Mouse (Mus musculus): Measurements from ENCODE around the gene Kif24.

The Kif24 gene

DNA sequence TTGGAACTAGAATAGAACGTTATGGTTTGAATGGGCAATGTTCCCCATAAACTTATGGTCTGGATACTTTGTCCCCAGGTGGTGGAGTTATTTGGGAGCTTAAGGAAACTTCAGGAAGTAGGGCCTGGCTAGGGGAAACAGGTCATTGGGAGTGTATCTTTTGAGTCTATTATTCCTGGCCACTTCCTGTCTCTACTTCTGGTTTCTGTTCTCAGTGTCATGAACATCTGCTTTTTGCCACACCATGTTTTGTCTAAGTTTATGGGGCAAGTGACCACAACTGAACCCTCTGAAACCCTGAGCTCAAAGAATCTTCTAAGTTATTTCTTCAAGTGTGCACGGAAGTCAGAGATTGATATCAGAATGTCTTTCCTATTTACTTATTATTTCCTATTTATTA lies 57.3 kb downstream of the Kif24 start:
- in situ Hi-C loops (cut with MboI, MseI): no loop called here

DNA sequence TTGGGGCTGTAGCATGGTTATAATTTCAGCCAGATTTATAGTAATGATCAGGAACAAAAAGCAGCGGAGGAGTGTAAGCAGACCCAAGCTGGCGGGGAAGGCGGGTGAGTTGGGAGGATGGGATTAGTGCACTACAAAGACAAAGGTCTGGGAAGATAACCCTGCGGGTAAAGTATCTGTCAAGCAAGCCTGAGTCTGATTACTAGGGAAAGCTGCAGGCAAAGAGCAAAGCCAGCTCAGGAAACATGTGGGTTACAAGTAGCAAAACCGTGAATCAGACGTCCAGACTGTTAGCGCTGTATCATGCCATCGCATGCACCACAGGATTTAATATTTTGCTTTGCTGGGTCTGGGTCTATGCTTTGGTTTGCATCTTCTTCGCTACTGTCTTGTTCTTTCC lies 58.1 kb downstream of the Kif24 start:
- in situ Hi-C loops (cut with MboI, MseI): no loop called here

DNA sequence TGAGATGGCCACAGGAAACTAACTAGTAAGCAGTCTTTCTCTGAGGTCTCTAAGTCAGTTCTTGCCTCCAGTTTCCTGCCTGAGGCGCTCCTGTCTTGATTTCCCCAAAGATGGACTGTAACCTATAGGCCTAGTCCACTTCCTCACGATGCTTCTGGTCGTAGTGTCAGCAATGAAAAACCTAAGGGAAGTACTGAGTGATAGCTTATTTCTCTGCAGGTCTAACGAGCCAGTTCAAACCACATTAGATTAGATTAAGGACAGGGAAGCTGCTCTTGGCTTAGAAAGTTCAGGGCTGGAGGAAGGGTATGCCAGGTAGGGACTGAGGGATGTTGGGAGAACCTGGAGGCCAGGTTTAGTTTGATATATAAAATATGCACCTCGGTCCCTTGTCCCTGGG lies 63.1 kb downstream of the Kif24 start:
- in situ Hi-C loops (cut with MboI, MseI): no loop called here

DNA sequence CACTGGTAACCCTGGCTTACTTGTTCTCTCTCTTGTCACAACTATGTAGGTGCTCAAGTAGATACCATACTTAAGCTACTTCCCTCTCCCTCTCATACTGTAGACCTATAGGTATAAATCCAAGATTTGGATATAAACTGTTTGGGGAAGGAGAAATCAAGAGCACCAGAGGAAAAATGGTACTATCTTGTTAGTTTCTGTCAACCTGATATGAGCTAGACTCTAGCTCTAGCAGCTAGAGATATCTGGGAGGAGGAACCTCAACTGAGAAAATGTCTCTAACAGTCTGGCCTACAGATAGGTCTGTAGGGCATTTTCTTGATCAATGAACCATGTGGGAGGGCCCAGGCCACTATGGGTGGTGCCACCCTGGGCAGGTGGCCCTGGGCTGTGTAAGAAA lies 63.5 kb downstream of the Kif24 start:
- in situ Hi-C loops (cut with MboI, MseI): no loop called here

DNA sequence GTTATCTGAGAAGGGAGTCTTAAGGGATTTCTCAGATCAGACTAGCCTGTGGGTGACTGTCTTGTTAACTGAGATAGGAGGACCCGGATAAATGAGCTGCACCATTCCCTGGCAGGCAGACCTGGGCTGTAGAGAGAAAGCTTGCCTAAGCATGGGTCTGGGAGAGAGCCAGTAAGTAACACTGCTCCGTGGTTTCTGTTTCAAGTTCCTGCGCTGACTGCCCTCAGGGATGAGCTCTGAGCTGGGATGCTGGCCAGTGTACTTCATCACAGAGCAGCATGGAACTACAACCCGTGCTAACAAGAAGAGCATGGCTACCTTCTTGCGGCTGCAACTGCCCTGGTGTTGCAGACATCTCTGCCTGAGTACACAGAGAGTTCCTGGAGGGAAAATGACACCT lies 64.8 kb downstream of the Kif24 start:
- in situ Hi-C loops (cut with MboI, MseI): no loop called here

DNA sequence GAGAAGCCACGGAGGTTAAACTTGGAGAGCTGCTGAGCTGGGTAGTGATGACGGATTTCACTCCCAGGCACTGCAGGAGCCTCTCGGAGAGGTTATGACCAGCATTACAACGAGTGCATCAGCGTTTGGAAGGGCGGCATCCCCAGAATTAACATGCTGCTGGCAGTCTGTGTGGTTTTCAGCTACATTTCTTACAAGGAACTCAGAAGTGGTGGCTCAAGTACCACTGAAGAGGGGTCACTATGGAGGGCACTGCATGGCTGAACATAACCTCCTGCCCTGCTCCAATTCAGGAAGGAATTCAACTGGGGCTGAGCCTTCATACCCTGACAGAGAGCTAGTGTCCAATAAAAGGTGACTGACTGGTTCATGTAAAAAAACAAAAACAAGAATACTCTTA lies 66.3 kb downstream of the Kif24 start:
- in situ Hi-C loops (cut with MboI, MseI): no loop called here

DNA sequence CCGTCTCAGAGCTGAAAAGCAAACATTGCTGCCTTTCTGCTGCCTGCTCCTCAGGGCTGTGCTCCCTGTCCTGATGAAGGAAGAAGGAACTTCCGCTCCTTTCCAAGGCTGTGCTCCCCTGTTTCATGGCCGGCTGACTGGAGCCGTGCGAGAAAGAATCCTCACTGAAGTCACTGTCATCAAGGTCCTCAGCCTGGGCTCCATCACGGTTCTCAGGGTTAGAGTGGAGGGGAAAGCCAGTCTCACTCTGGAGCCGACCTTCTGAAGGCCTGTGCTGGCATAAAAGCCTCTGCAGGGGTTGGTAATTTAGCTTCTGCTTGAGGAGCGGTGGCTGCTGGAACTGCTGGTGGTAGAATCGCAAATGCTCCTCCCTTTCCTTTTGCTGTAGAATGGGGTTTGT lies 70.0 kb downstream of the Kif24 start:
- in situ Hi-C loops (cut with MboI, MseI): no loop called here

DNA sequence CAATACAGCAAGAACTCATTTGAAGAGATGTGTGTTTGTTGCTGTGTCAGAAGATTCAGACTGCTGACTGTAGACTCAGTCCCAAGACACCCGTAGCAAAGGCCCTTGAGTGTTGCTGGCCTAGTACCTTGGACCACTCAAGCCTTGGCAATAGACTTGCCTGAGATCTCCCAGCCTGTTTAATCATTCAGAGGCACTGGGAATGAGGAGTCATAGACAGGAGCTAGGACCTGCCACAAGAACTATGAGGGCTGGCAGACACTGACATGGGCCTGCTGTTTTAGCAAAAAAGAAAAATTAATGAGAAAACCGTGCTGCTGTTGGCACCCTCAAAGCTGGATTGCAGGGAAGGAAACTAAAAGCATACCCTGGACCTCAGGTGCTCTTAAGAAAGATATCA lies 73.7 kb downstream of the Kif24 start:
- in situ Hi-C loops (cut with MboI, MseI): no loop called here

DNA sequence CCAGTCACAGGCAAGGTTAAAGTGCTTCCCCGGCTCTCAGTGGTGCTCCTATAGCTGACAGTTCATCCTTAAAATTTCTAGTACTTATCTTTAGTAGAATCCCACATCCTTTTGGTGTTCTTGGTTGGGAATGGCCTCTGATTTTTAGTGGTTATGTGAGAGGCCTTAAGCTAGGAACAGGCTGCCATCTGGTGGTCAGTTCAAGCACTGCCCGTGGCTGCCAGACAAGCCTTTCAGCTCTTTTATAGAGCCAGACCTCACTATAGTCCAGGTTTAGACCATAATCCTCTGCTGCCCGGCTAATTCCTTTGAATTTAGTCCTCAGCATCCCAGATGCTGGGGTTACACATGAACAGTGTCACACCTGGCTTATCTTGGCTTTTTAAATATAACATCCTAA lies 74.6 kb downstream of the Kif24 start:
- in situ Hi-C loops (cut with MboI, MseI): no loop called here

DNA sequence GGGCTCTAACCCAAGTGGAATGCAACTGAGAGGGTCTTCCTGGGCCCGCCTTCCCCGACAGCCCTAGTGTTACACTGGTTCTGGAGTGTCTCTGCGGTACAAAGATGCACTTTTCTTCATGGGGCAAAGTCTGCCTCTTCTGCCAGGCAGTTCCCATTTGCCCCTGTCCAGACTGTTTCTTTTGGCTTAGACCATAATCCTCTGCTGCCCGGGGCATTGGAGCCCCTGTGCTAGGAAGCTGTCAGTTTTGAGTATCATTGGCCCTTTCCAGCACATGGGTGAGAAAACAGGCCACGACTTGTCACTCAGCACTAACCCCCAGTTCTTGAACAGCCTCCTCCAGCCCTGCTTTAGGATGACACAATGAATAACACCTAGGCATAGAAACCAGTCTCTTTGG lies 75.4 kb downstream of the Kif24 start:
- in situ Hi-C loops (cut with MboI, MseI): loop anchor here (10.0 kb wide), 1 partner anchor 174 kb away; no protein-coding TSS in a partner anchor

DNA sequence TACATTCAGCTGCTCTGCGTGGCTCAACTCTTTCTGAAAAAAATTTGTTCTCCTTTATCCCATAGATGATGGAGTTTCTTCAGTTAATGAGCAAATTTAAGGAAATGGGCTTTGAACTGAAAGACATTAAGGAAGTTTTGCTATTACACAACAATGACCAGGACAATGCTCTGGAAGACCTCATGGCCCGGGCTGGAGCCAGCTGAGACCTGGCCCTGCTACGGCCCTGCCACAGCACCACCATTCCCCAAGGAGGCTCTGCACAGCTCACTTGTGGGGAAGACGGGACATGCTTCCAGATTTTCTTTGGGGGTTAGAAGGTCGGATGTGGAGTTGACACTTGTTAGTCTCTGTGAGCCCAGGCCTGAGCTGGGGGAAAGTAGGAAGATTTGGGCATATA lies 76.1 kb downstream of the Kif24 start:
- in situ Hi-C loops (cut with MboI, MseI): loop anchor here (10.0 kb wide), 1 partner anchor 174 kb away; no protein-coding TSS in a partner anchor

DNA sequence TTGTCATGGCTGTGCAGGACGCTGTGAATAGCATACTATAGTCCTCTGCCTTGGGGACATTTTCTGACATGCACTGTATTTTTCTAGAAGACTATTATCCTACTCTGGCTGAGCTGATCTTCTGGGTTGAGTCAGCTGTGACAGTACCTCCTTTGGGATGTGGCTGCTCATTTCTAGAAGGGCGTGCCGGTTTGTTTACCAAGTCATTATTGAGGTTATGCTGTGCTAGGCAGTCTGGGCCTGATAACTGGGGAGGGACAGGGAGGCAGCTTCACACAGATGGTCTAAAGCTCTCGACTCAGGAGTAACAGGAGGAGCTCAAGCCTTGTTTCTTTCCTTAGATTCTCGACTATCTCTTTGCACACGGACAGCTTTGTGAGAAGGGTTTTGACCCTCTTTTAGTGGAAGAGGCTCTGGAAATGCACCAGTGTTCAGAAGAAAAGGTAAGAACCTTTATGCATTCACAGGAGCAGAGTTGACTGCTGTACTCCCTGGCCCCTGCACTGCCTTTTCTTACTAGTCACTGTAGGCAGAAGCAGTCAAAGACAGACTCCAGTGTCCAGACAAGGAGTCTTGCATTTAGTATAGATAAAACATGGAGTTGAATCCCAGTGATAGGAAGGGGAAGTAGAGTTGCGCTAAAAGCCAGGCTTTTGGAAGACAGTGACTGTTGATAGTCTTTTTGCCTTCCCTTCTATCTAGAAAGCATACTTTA lies 76.8 kb downstream of the Kif24 start:
- in situ Hi-C loops (cut with MboI, MseI): loop anchor here (10.0 kb wide), 1 partner anchor 173 kb away; no protein-coding TSS in a partner anchor

DNA sequence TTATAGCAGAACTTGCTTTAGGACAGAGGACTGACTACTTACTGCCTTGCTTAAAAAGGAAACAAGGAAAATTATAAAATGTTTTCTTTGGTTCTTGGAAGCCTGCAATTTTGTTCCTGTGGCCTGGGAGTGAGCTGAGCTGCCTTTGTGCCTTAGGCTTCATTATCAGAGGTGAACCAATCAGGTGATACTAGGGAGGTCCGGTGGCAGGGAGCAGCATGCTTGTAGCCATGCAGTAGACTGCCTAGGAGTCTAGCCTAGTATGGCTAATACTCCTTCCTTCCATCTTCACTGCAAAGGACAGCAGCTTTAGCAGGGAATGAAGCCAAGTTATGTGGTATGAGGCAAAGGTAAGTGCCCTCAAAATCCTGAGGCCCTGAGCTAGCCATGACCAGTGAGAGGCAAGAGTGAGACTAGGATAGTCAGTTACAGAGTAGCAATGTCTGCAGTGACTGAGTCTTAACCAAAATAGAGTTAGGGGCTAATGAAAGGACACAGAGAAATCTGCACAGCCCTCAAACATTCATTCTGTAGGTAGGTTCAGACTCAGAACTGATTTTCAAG lies 78.2 kb downstream of the Kif24 start:
- in situ Hi-C loops (cut with MboI, MseI): loop anchor here (10.0 kb wide), 1 partner anchor 172 kb away; no protein-coding TSS in a partner anchor

DNA sequence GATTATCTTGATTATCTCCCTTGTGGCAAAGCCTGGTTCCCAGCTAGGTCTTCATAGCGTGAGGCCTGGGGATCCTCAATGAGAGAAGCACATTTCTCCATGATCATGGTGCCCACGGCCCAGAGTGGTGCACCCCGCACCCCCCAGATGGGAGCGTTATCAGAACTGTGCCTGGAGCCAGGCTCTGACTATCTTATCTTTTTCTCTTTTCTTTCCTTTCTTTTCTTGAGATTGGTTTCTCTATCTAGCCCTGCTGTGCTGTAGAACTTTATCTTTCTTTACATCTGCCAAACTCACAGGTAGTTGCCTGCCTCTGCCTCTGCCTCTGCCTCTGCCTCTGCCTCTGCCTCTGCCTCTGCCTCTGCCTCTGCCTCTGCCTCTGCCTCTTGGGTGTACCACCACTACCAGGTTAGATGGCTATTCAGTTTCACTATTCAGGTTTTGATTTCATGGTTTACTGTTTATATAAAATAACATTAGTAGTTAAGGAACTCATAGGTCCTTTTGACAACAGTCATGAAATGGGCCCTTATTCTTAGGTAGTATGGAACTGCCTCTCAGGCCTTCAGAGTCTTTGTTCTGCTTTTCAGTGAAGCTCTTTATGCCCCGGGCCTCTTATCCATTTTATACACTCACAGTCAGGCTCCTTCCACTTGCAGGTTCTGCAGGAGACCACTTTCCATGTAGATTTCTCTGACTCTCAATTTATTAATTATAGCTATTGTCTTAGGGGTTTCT lies 83.3 kb downstream of the Kif24 start:
- in situ Hi-C loops (cut with MboI, MseI): loop anchor here (10.0 kb wide), 1 partner anchor 167 kb away; no protein-coding TSS in a partner anchor

DNA sequence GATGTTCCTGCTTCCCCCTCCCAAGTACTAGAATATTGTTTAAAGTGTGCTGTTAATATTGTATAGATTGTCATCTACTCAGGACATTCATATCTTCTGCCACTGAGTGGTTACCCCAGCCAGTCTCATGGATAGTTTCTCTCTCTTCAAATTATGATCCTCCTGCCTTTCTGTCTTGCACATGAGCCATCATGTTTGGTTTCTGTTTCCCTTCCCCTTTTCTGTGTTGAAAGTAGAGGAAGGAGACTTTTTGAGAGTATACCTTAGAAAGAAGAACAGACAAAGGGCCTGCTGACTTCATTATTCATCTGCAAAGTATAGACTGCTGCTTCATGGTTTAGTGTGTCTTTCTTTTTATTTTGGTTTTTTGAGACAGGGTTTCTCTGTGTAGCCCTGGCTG lies 87.1 kb downstream of the Kif24 start:
- in situ Hi-C loops (cut with MboI, MseI): no loop called here

DNA sequence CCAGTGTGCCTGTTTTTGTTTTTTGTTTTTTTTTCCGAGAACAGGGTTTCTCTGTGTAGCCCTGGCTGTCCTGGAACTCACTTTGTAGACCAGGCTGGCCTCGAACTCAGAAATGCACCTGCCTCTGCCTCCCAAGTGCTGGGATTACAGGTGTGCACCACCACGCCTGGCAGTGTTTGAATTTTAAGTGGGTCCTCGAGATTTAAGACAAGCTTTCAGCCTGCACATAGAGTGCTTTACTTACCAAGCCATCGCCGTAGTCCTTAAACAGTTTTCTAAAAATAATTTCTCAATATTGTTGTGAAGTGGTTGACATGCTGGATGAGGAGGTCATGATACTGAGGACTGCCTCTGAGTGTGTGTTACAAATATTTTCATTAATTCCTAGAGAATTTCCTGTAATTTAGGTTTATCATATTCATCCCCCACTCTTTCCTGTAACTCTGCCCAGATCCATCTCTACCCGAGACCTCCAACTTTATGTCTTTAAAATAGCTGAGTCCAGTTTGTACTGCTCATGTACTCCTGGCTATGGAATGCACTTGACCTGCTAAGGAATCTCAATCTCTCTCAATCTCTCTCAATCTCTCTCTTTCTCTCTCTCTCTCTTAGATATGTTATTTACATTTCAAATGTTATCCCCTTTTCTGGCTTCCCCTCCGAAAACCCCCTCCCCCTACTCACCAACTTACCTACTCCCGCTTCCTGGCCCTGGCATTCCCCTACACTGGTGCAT lies 94.8 kb downstream of the Kif24 start:
- in situ Hi-C loops (cut with MboI, MseI): no loop called here

DNA sequence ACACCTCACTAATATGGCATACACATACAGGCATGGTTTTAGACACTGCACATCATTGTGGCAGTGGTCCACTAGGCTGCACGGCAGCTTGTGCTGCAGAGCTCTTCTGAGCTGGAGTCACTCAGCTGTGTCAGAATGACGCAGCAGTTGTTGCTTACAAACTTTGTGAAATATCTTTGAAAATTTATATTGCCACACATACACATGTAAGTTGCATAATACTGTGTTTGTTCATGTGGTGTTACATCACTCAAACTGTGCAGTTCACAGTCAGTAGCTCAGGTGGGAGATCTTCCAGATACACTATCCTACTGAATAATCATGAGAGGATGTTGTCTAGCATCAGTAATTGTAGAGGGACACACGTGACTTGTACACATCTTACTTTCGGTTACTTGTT lies 96.5 kb downstream of the Kif24 start:
- in situ Hi-C loops (cut with MboI, MseI): no loop called here

DNA sequence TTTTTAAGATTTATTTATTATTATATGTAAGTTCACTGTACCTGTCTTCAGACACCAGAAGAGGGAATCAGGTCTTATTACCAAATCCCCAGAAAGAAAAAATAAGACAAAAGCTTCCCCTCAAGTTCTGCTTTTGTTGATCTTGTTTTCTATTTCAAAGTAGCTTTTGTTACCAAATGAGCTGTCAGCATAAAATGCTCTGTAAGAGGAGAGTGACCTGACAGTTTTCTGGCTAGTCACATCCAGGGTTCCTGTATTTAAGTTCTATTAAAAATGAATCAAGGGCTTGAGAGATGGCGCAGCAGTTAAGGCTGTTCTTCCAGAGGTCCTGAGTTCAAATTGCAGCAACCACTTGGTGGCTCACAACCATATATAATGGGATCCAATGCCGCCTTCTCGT lies 103.6 kb downstream of the Kif24 start:
- in situ Hi-C loops (cut with MboI, MseI): no loop called here

DNA sequence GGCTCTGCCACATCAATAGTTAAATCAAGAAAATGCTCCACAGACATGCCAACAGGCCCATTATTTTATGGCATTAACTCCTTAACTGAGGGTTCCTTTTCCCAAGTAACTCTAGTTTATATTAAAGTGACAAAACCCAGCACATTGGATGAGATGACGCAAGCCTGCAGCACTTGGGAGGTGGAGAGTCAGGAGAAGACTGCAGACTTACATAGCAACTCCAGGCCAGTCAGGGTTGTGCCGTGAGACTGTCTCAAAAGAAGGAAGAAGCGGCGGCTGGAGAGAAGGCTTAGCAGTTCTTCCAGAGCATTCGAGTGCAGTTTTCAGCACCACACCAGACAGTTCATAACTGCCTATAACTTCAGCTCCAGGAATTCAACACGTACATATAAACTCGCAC lies 105.3 kb downstream of the Kif24 start:
- in situ Hi-C loops (cut with MboI, MseI): no loop called here

DNA sequence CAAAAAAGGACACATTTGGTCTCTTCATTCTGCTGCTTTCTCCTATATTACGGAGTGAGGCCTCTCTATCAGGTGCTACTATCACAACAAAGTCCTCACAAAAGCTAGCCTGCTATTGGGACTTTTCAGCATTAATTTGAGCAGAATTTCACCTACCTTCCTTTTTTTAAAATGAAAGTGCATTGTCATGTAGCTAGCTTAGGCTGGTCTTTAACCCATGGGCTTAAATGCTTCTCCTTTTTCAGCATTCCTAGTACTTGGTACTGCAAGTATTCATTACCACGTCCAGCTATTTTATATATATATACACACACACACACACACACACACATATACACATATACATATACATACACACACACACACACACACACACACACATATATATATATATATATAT lies 106.0 kb downstream of the Kif24 start:
- in situ Hi-C loops (cut with MboI, MseI): no loop called here

DNA sequence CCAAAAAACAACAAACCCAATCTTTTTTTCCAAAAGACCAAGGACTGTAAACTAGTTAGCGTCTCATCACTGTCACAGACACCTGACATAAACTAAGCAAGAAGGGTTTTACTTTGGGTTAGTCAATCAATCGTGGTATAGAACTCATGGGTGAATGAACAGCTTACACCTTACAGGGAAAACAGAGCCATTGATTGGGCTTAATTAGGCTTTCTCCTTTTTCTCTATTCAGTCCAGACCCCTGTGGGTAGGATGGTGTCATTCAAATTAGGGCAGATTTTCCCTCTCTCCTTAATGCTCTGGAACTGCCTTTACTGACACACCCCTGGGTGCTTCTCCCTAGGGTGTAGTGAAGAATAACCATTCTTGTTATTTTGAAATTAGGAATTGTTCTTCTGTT lies 107.5 kb downstream of the Kif24 start:
- in situ Hi-C loops (cut with MboI, MseI): no loop called here

DNA sequence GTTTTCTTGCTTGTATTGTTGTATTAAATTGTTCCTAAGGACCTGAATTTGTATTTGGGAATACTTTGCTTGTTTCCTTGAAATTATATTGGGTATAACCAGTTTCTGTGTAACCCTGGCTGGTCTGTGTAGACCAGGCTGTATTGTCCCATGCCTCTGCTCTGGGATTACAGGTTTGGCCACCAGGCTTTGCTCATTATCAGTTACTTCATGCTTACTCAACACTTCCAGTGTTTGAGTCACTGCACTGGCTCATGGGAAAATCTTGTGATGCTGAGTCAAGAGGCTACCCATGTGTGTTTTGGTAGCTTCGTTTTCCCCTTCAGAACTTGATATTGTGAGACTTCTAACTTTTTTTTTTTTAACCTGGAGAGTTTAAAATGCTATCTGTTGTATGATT lies 111.4 kb downstream of the Kif24 start:
- in situ Hi-C loops (cut with MboI, MseI): no loop called here
